Mouse (Mus musculus): ENCODE results near the gene Bmp15. TPM values are rescaled to one million over a fixed set of nuclear protein-coding genes. Genes with fewer than 3 reads are reported as not detected.

Bmp15 gene
- 0.05 TPM in 1 of 2 replicates, not detected in the other for polyA plus RNA-seq (2015; fragmentation: Nextera tagmentation; extraction: Ambion mirVana)

- no peak for ATAC-seq
- no peak within 1 kb of the TSS for H3K27ac ChIP-seq (ENCODE audit: low read length)
- no peaks in the 10 kb centered on the region for H3K4me1 ChIP-seq (ENCODE audit: control insufficient read depth, insufficient read depth, low read length)
- H3K36me3 ChIP-seq (ENCODE audit: control insufficient read depth, insufficient read depth, low read length), result no peaks in the 10 kb centered on the region
- H3K27me3 ChIP-seq (replicated peaks; ENCODE audit: control insufficient read depth, insufficient read depth, low read length), result no peaks in the 10 kb centered on the region
- H3K9ac ChIP-seq (ENCODE audit: low read depth, low read length), result no peak within 1 kb of the TSS
- no peak within 1 kb of the TSS for H3K4me3 ChIP-seq (ENCODE audit: low read length)
- WGBS, result 75% methylated on average over 3 of the region's 3 CpGs
- no peak within 1 kb of the TSS for H3K4me2 ChIP-seq (ENCODE audit: low read depth, low read length)
- H3K9me3 ChIP-seq (ENCODE audit: control insufficient read depth, low read length), result no peaks in the 10 kb centered on the region
Measured at GRCm38 (mm10) chrX:6320621-6321020, at the start of gene Bmp15. Bmp15 (minus strand) TSS chrX:6320721.

GRCm38 (mm10) chrX:6368822-6369221 lies 48.3 kb upstream of the Bmp15 start:
- 77% methylated on average over 1 of the region's 1 CpGs for WGBS
- H3K27ac ChIP-seq (ENCODE audit: low read length), result no peak overlapping the region

GRCm38 (mm10) chrX:6357503-6358114 lies 37.1 kb upstream of the Bmp15 start:
- no peak for ATAC-seq
- H3K27ac ChIP-seq (ENCODE audit: low read length), result no peak overlapping the region
- H3K4me1 ChIP-seq (ENCODE audit: control insufficient read depth, insufficient read depth, low read length), result no peaks in the 10 kb centered on the region
- no peaks in the 10 kb centered on the region for H3K9me3 ChIP-seq (ENCODE audit: control insufficient read depth, low read length)
- H3K4me3 ChIP-seq (ENCODE audit: low read length), result no peak overlapping the region
- H3K36me3 ChIP-seq (ENCODE audit: control insufficient read depth, insufficient read depth, low read length), result no peaks in the 10 kb centered on the region
- no peak overlapping the region for H3K4me2 ChIP-seq (ENCODE audit: low read depth, low read length)
- H3K27me3 ChIP-seq (replicated peaks; ENCODE audit: control insufficient read depth, insufficient read depth, low read length), result no peaks in the 10 kb centered on the region
- H3K9ac ChIP-seq (ENCODE audit: low read depth, low read length), result no peak overlapping the region
- WGBS, result 71% methylated on average over 6 of the region's 6 CpGs

More at GRCm38 (mm10) chrX:6368822-6369221, 48.3 kb upstream of the Bmp15 start:
- H3K36me3 ChIP-seq (ENCODE audit: control insufficient read depth, insufficient read depth, low read length), result no peaks in the 10 kb centered on the region
- no peak overlapping the region for H3K9ac ChIP-seq (ENCODE audit: low read depth, low read length)
- no peak overlapping the region for H3K4me2 ChIP-seq (ENCODE audit: low read depth, low read length)
- no peak for ATAC-seq
- no peaks in the 10 kb centered on the region for H3K27me3 ChIP-seq (replicated peaks; ENCODE audit: control insufficient read depth, insufficient read depth, low read length)
- no peaks in the 10 kb centered on the region for H3K9me3 ChIP-seq (ENCODE audit: control insufficient read depth, low read length)
- no peak overlapping the region for H3K4me3 ChIP-seq (ENCODE audit: low read length)
- H3K4me1 ChIP-seq (ENCODE audit: control insufficient read depth, insufficient read depth, low read length), result no peaks in the 10 kb centered on the region

- no peak overlapping the region for H3K27ac ChIP-seq (ENCODE audit: low read length)
- H3K36me3 ChIP-seq (ENCODE audit: control insufficient read depth, insufficient read depth, low read length), result no peaks in the 10 kb centered on the region
- no peak for ATAC-seq
- H3K27me3 ChIP-seq (replicated peaks; ENCODE audit: control insufficient read depth, insufficient read depth, low read length), result no peaks in the 10 kb centered on the region
- no peak overlapping the region for H3K4me2 ChIP-seq (ENCODE audit: low read depth, low read length)
- H3K4me3 ChIP-seq (ENCODE audit: low read length), result no peak overlapping the region
- H3K4me1 ChIP-seq (ENCODE audit: control insufficient read depth, insufficient read depth, low read length), result no peaks in the 10 kb centered on the region
- 77% methylated on average over 3 of the region's 3 CpGs for WGBS
- H3K9me3 ChIP-seq (ENCODE audit: control insufficient read depth, low read length), result no peaks in the 10 kb centered on the region
- H3K9ac ChIP-seq (ENCODE audit: low read depth, low read length), result no peak overlapping the region
Measured at GRCm38 (mm10) chrX:6356876-6357275, 36.4 kb upstream of the Bmp15 start.

GRCm38 (mm10) chrX:6345273-6345959 lies 24.9 kb upstream of the Bmp15 start:
- Histone ChIP-seq H3K9me3 (ENCODE audit: control insufficient read depth, low read length) (no peaks in the 10 kb centered on the region), H3K4me3 (ENCODE audit: low read length) (no peak overlapping the region), H3K36me3 (ENCODE audit: control insufficient read depth, insufficient read depth, low read length) (no peaks in the 10 kb centered on the region), H3K27me3 (replicated peaks; ENCODE audit: control insufficient read depth, insufficient read depth, low read length) (no peaks in the 10 kb centered on the region), H3K4me1 (ENCODE audit: control insufficient read depth, insufficient read depth, low read length) (no peaks in the 10 kb centered on the region), H3K9ac (ENCODE audit: low read depth, low read length) (no peak overlapping the region), H3K4me2 (ENCODE audit: low read depth, low read length) (no peak overlapping the region), H3K27ac (ENCODE audit: low read length) (no peak overlapping the region)
- 43% methylated on average over 1 of the region's 1 CpGs for WGBS
- ATAC-seq, result no peak

- no peaks in the 10 kb centered on the region for H3K36me3 ChIP-seq (ENCODE audit: control insufficient read depth, insufficient read depth, low read length)
- H3K4me3 ChIP-seq (ENCODE audit: low read length), result no peak overlapping the region
- WGBS, result 45% methylated on average over 1 of the region's 1 CpGs
- ATAC-seq, result no peak
- H3K9ac ChIP-seq (ENCODE audit: low read depth, low read length), result no peak overlapping the region
- H3K27me3 ChIP-seq (replicated peaks; ENCODE audit: control insufficient read depth, insufficient read depth, low read length), result no peaks in the 10 kb centered on the region
- H3K9me3 ChIP-seq (ENCODE audit: control insufficient read depth, low read length), result no peaks in the 10 kb centered on the region
- no peak overlapping the region for H3K27ac ChIP-seq (ENCODE audit: low read length)
- no peak overlapping the region for H3K4me2 ChIP-seq (ENCODE audit: low read depth, low read length)
- H3K4me1 ChIP-seq (ENCODE audit: control insufficient read depth, insufficient read depth, low read length), result no peaks in the 10 kb centered on the region
Measured at GRCm38 (mm10) chrX:6324056-6324455, 3.5 kb upstream of the Bmp15 start.

GRCm38 (mm10) chrX:6317747-6318146 lies 2.8 kb downstream of the Bmp15 start:
- WGBS, result 70% methylated on average over 1 of the region's 1 CpGs

More at GRCm38 (mm10) chrX:6317747-6318146, 2.8 kb downstream of the Bmp15 start:
- Histone ChIP-seq H3K9me3 (ENCODE audit: control insufficient read depth, low read length) (no peaks in the 10 kb centered on the region), H3K9ac (ENCODE audit: low read depth, low read length) (no peak overlapping the region), H3K4me1 (ENCODE audit: control insufficient read depth, insufficient read depth, low read length) (no peaks in the 10 kb centered on the region), H3K27me3 (replicated peaks; ENCODE audit: control insufficient read depth, insufficient read depth, low read length) (no peaks in the 10 kb centered on the region), H3K27ac (ENCODE audit: low read length) (no peak overlapping the region), H3K36me3 (ENCODE audit: control insufficient read depth, insufficient read depth, low read length) (no peaks in the 10 kb centered on the region), H3K4me2 (ENCODE audit: low read depth, low read length) (no peak overlapping the region), H3K4me3 (ENCODE audit: low read length) (no peak overlapping the region)
- no peak for ATAC-seq

Other genes starting within 250 kb of the Bmp15 start
- not detected in 2 replicates for gene AU022751, start 237.3 kb downstream of the Bmp15 start, polyA plus RNA-seq (2015; fragmentation: Nextera tagmentation; extraction: Ambion mirVana)
- 2.7 and 2.8 TPM in 2 replicates for gene Nudt10, start 147.7 kb downstream of the Bmp15 start, polyA plus RNA-seq (2015; fragmentation: Nextera tagmentation; extraction: Ambion mirVana)
- gene Shroom4, start 79.1 kb upstream of the Bmp15 start, polyA plus RNA-seq (2015; fragmentation: Nextera tagmentation; extraction: Ambion mirVana), result 1.3 and 1.4 TPM in 2 replicates